ENCODE assay signal across 22 mouse cellular contexts in genomic region chr1:158617943-158618342, GRCm38 (mm10).
DNase-seq lines count a peak whose midpoint lies in the region; ATAC-seq and TF ChIP-seq lines count a peak whose summit lies in the region.
"Had no signal": no experiment of that assay in that cellular context is flagged by ENCODE, and none has a peak within 500 bp of the region (broad histone marks: within the 10 kb centered on the region; RNA-seq: fewer than 3 reads in every experiment).

No protein-coding gene starts in this region.

- H3K4me3 ChIP-seq in midbrain, embryonic 13.5 days (replicated peaks), result no peak overlapping the region
- H3K4me3 ChIP-seq in midbrain, postnatal 0 days (ENCODE audit: low read depth, low read length), result no peak overlapping the region
- no peak overlapping the region for H3K4me3 ChIP-seq in kidney, embryonic 16.5 days (ENCODE audit: low read length)
- H3K4me3 ChIP-seq: embryonic facial prominence, embryonic 13.5 days; forebrain, embryonic 13.5 days; heart, adult 2 months; heart, embryonic 15.5 days; hindbrain, embryonic 12.5 days had no signal

- DNase-seq in midbrain, postnatal 0 days (ENCODE audit: low spot score), result no peak
- DNase-seq in kidney, postnatal 25 days, result peak; percentile 47 to 52
- no peak for DNase-seq in layer of hippocampus, adult 11-12 months (ENCODE audit: low spot score)
- no peak for DNase-seq in ovary, postnatal 14 days (ENCODE audit: low spot score)
- DNase-seq: adrenal gland, postnatal 14 days; cerebellum, adult 18-20 months; cerebellum, adult 9-11 months; cerebellum, postnatal 36 days; forebrain, postnatal 0 days; gastrocnemius, postnatal 14 days; heart, adult 2 months; heart, postnatal 14 days had no signal

- 0 out of 2 replicates have a peak overlapping the region, but pooled peaks have one; percentile 35 for H3K27ac ChIP-seq in midbrain, embryonic 13.5 days
- no peak overlapping the region for H3K27ac ChIP-seq in midbrain, postnatal 0 days (ENCODE audit: low read depth, low read length)
- H3K27ac ChIP-seq in kidney, embryonic 16.5 days (ENCODE audit: low read length), result no peak overlapping the region
- H3K27ac ChIP-seq: embryonic facial prominence, embryonic 13.5 days; forebrain, embryonic 13.5 days; heart, adult 2 months; heart, embryonic 15.5 days; hindbrain, embryonic 12.5 days had no signal

- H3K27me3 ChIP-seq in midbrain, embryonic 13.5 days, result no peaks in the 10 kb centered on the region
- no peaks in the 10 kb centered on the region for H3K27me3 ChIP-seq in midbrain, postnatal 0 days (ENCODE audit: insufficient read depth, low read length)
- no peaks in the 10 kb centered on the region for H3K27me3 ChIP-seq in kidney, embryonic 16.5 days (ENCODE audit: insufficient read depth, low read length)
- H3K27me3 ChIP-seq: embryonic facial prominence, embryonic 13.5 days; forebrain, embryonic 13.5 days; heart, embryonic 15.5 days; hindbrain, embryonic 12.5 days had no signal

- H3K4me2 ChIP-seq in midbrain, embryonic 13.5 days (replicated peaks), result no peak overlapping the region
- H3K4me2 ChIP-seq in midbrain, postnatal 0 days (ENCODE audit: low read depth, low read length, poor library complexity, severe bottlenecking), result no peak overlapping the region
- no peak overlapping the region for H3K4me2 ChIP-seq in kidney, embryonic 16.5 days (replicated peaks; ENCODE audit: low read depth, low read length)
- H3K4me2 ChIP-seq: embryonic facial prominence, embryonic 13.5 days; forebrain, embryonic 13.5 days; heart, embryonic 11.5 days; heart, embryonic 15.5 days; hindbrain, embryonic 12.5 days had no signal

- 43% methylated on average over 4 of the region's 4 CpGs for whole genome bisulfite sequencing in midbrain, embryonic 13.5 days
- WGBS in midbrain, postnatal 0 days, result 42% methylated on average over 4 of the region's 4 CpGs
- WGBS in kidney, embryonic 16.5 days, result 85% methylated on average over 4 of the region's 4 CpGs

- H3K9ac ChIP-seq in midbrain, embryonic 13.5 days (replicated peaks), result no peak overlapping the region
- H3K9ac ChIP-seq in midbrain, postnatal 0 days (replicated peaks; ENCODE audit: low read length, poor library complexity, severe bottlenecking), result no peak overlapping the region
- no peak overlapping the region for H3K9ac ChIP-seq in kidney, embryonic 16.5 days (replicated peaks; ENCODE audit: low read length)
- H3K9ac ChIP-seq: embryonic facial prominence, embryonic 13.5 days; forebrain, embryonic 13.5 days; forebrain, postnatal 0 days; heart, embryonic 15.5 days; hindbrain, embryonic 12.5 days had no signal

- peaks cover 21% of the 10 kb centered on the region for H3K36me3 ChIP-seq in midbrain, embryonic 13.5 days
- H3K36me3 ChIP-seq in midbrain, postnatal 0 days (ENCODE audit: insufficient read depth, low read length), result peaks cover 3% of the 10 kb centered on the region; the same call in 1 of the 2 replicates
- no peaks in the 10 kb centered on the region for H3K36me3 ChIP-seq in kidney, embryonic 16.5 days (ENCODE audit: insufficient read depth, low read length)
- H3K36me3 ChIP-seq: embryonic facial prominence, embryonic 13.5 days; heart, embryonic 15.5 days; hindbrain, embryonic 12.5 days had no signal

- no peak for TF ChIP-seq CTCF in midbrain, postnatal 0 days (IDR thresholded peaks at IDR 0.05)

- no peaks in the 10 kb centered on the region for H3K4me1 ChIP-seq in midbrain, embryonic 13.5 days (replicated peaks)
- no peaks in the 10 kb centered on the region for H3K4me1 ChIP-seq in midbrain, postnatal 0 days (ENCODE audit: insufficient read depth, low read length)
- no peaks in the 10 kb centered on the region for H3K4me1 ChIP-seq in kidney, embryonic 16.5 days (ENCODE audit: insufficient read depth, low read length)
- H3K4me1 ChIP-seq: embryonic facial prominence, embryonic 13.5 days; forebrain, embryonic 13.5 days; heart, embryonic 15.5 days; hindbrain, embryonic 12.5 days had no signal

- H3K9me3 ChIP-seq in midbrain, embryonic 13.5 days, result no peaks in the 10 kb centered on the region
- H3K9me3 ChIP-seq in midbrain, postnatal 0 days (ENCODE audit: low read length), result no peaks in the 10 kb centered on the region
- no peaks in the 10 kb centered on the region for H3K9me3 ChIP-seq in kidney, embryonic 16.5 days (ENCODE audit: low read length)
- H3K9me3 ChIP-seq: embryonic facial prominence, embryonic 13.5 days; forebrain, embryonic 13.5 days; heart, embryonic 15.5 days; hindbrain, embryonic 12.5 days had no signal

- no peak for ATAC-seq in midbrain, embryonic 13.5 days
- ATAC-seq in midbrain, postnatal 0 days (ENCODE audit: low FRiP score), result no peak
- ATAC-seq in kidney, embryonic 16.5 days (ENCODE audit: low FRiP score, low TSS enrichment), result peak; percentile 81
- ATAC-seq in megakaryocyte progenitor cell, adult 5-6 weeks (replicated peaks; ENCODE audit: poor library complexity), result no peak
- ATAC-seq: activated CD4-positive, CD25-positive, alpha-beta regulatory T cell, adult 4 months; forebrain, embryonic 13.5 days; forebrain, postnatal 0 days; Patski had no signal

Comparison
In these comparisons a context has a peak if more than half of its experiments do, and no peak if none do; other contexts are left out.
1. DNase-seq: peak in kidney, postnatal 25 days (2 of 2); none in midbrain, postnatal 0 days (single experiment), layer of hippocampus, adult 11-12 months (single experiment) and ovary, postnatal 14 days (single experiment).